Mouse (Mus musculus): Measurements from ENCODE around the gene Olfr267. TPM values are rescaled to one million over a fixed set of nuclear protein-coding genes. Genes with fewer than 3 reads are reported as not detected.

Gene Olfr267
- polyA plus RNA-seq (2012; rRNA removed), result 0.07 and 0.19 TPM in 2 replicates

GRCm38 (mm10) chr4:58787616-58788015 lies at the start of gene Olfr267:
Gene Olfr267, minus strand, starts transcription at chr4:58787716.

Other genes starting within 250 kb of the Olfr267 start
- gene Lpar1, start 233.8 kb downstream of the Olfr267 start, polyA plus RNA-seq (2012; rRNA removed), result 24.9 and 56.3 TPM in 2 replicates
- gene Ecpas, start 125.0 kb upstream of the Olfr267 start, polyA plus RNA-seq (2012; rRNA removed), result 29.6 and 32.0 TPM in 2 replicates
- gene Zkscan16, start 155.9 kb upstream of the Olfr267 start, polyA plus RNA-seq (2012; rRNA removed), result 2.7 and 2.9 TPM in 2 replicates
- gene Ptgr1, start 199.4 kb upstream of the Olfr267 start, polyA plus RNA-seq (2012; rRNA removed), result 13.7 and 16.0 TPM in 2 replicates
- gene Dnajc25, start 207.3 kb upstream of the Olfr267 start, polyA plus RNA-seq (2012; rRNA removed), result 4.5 and 5.5 TPM in 2 replicates
- not detected in 2 replicates for gene Gm20503, start 215.5 kb upstream of the Olfr267 start, polyA plus RNA-seq (2012; rRNA removed)
- 27.5 and 50.3 TPM in 2 replicates for gene Gng10, start 247.4 kb upstream of the Olfr267 start, polyA plus RNA-seq (2012; rRNA removed)